Mouse (Mus musculus) lung, embryonic 15.5 days (tissue): ENCODE measurements at regions not wholly inside any gene's neighbourhood (a gene's known extent, or its start where the extent isn't known, plus 50 kb on each side); places are given as distances from the start of the nearest gene placed in this dataset.

Source experiments
- ATAC-seq: fragments of 200-750 bp; cut with Nextera tagmentation; 2 replicates; pipeline ENCODE4 v1.8.0; 2017; ENCODE audit warnings: moderate number of reproducible peaks, borderline replicate concordance; ENCODE audit not compliant: low FRiP score, low TSS enrichment; ENCODE audit errors: extremely low read depth
- H3K27ac ChIP-seq: fragments of 300-500 bp; sonication (generic); 2 replicates; pipeline ENCODE4 v1.5.1; 2015; ENCODE audit warnings: moderate library complexity, mild to moderate bottlenecking, inconsistent platforms
- H3K27me3 ChIP-seq: fragments of 300-500 bp; sonication (generic); 2 replicates; pipeline ENCODE4 v1.6.1; 2015; ENCODE audit warnings: inconsistent platforms
- H3K36me3 ChIP-seq: fragments of 300-500 bp; sonication (generic); 2 replicates; pipeline ENCODE4 v1.6.1; 2015; ENCODE audit warnings: inconsistent platforms
- H3K4me1 ChIP-seq: fragments of 300-500 bp; sonication (generic); 2 replicates; pipeline ENCODE4 v1.6.1; 2015; ENCODE audit warnings: inconsistent platforms
- H3K4me2 ChIP-seq: fragments of 300-500 bp; sonication (generic); 2 replicates; pipeline ENCODE4 v1.6.1; 2015; ENCODE audit warnings: inconsistent platforms, mild to moderate bottlenecking, moderate library complexity
- H3K4me3 ChIP-seq: fragments of 300-500 bp; sonication (generic); 2 replicates; pipeline ENCODE4 v1.5.1; 2015; ENCODE audit warnings: mild to moderate bottlenecking, inconsistent platforms
- H3K9ac ChIP-seq: fragments of 300-500 bp; sonication (generic); 2 replicates; pipeline ENCODE4 v1.6.1; 2015; ENCODE audit warnings: inconsistent platforms
- H3K9me3 ChIP-seq: fragments of 300-500 bp; sonication (generic); 2 replicates; pipeline ENCODE4 v1.6.1; 2016; ENCODE audit warnings: inconsistent platforms
- WGBS: fragments of 180-500 bp; shearing (Covaris S2); methylation state at CpG from one replicate; pipeline ENCODE4 v1.1.7; 2015; 5-methylcytosine and 5-hydroxymethylcytosine counted together

- no peak for ATAC-seq
- WGBS = 75% methylated on average over 17 of the region's 17 CpGs
Measured at GRCm38 (mm10) chr2:169524429-169524828, 63.1 kb downstream of the Gm11011 start.

GRCm38 (mm10) chr2:169519941-169520340, 67.6 kb downstream of the Gm11011 start:
- 56% methylated on average over 9 of the region's 9 CpGs for WGBS
- ATAC-seq = no peak
- no peaks in the 10 kb centered on the region for H3K9me3 ChIP-seq
- no peak overlapping the region for H3K27ac ChIP-seq
- H3K9ac ChIP-seq = no peak overlapping the region
- H3K4me1 ChIP-seq = no peaks in the 10 kb centered on the region
- no peak overlapping the region for H3K4me3 ChIP-seq
- H3K36me3 ChIP-seq = no peaks in the 10 kb centered on the region
- H3K4me2 ChIP-seq = no peak overlapping the region
- H3K27me3 ChIP-seq = no peaks in the 10 kb centered on the region

More at GRCm38 (mm10) chr2:169524429-169524828, 63.1 kb downstream of the Gm11011 start:
- Histone ChIP-seq H3K9me3 (no peaks in the 10 kb centered on the region), H3K4me3 (no peak overlapping the region), H3K4me2 (no peak overlapping the region), H3K9ac (no peak overlapping the region), H3K4me1 (no peaks in the 10 kb centered on the region), H3K27ac (no peak overlapping the region), H3K36me3 (no peaks in the 10 kb centered on the region), H3K27me3 (no peaks in the 10 kb centered on the region)

- ATAC-seq = no peak
- Histone ChIP-seq H3K4me2 (peak overlapping the region; percentile 21; the same call in 1 of the 2 replicates), H3K9ac (no peak overlapping the region), H3K4me1 (no peaks in the 10 kb centered on the region), H3K4me3 (no peak overlapping the region), H3K9me3 (no peaks in the 10 kb centered on the region), H3K27me3 (no peaks in the 10 kb centered on the region), H3K36me3 (no peaks in the 10 kb centered on the region), H3K27ac (no peak overlapping the region)
- WGBS = 58% methylated on average over 11 of the region's 11 CpGs
Measured at GRCm38 (mm10) chr2:169515350-169515749, 72.2 kb downstream of the Gm11011 start.

- no peak for ATAC-seq
- Histone ChIP-seq H3K9ac (no peak overlapping the region), H3K27me3 (no peaks in the 10 kb centered on the region), H3K4me1 (no peaks in the 10 kb centered on the region), H3K36me3 (no peaks in the 10 kb centered on the region), H3K27ac (no peak overlapping the region), H3K4me3 (no peak overlapping the region), H3K4me2 (no peak overlapping the region), H3K9me3 (no peaks in the 10 kb centered on the region)
- WGBS = 88% methylated on average over 2 of the region's 2 CpGs
Measured at GRCm38 (mm10) chr2:169510741-169511140, 76.8 kb downstream of the Gm11011 start.

GRCm38 (mm10) chr2:169509406-169509805, 78.1 kb downstream of the Gm11011 start:
- H3K4me2 ChIP-seq = no peak overlapping the region
- H3K9me3 ChIP-seq = no peaks in the 10 kb centered on the region
- no peaks in the 10 kb centered on the region for H3K27me3 ChIP-seq
- H3K36me3 ChIP-seq = no peaks in the 10 kb centered on the region
- H3K4me1 ChIP-seq = no peaks in the 10 kb centered on the region
- H3K4me3 ChIP-seq = no peak overlapping the region
- ATAC-seq = no peak
- H3K27ac ChIP-seq = no peak overlapping the region
- WGBS = 86% methylated on average over 4 of the region's 4 CpGs
- H3K9ac ChIP-seq = no peak overlapping the region

- Histone ChIP-seq H3K4me3 (no peak overlapping the region), H3K9me3 (no peaks in the 10 kb centered on the region), H3K36me3 (no peaks in the 10 kb centered on the region), H3K27ac (no peak overlapping the region), H3K4me1 (no peaks in the 10 kb centered on the region), H3K27me3 (no peaks in the 10 kb centered on the region), H3K9ac (no peak overlapping the region), H3K4me2 (no peak overlapping the region)
- ATAC-seq = no peak
- whole genome bisulfite sequencing = 94% methylated on average over 11 of the region's 11 CpGs
Measured at GRCm38 (mm10) chr2:169504416-169505057, 83.0 kb downstream of the Gm11011 start.

GRCm38 (mm10) chr2:169503598-169503958, 84.0 kb downstream of the Gm11011 start:
- 46% methylated on average over 6 of the region's 6 CpGs for WGBS
- Histone ChIP-seq H3K9me3 (no peaks in the 10 kb centered on the region), H3K36me3 (no peaks in the 10 kb centered on the region), H3K4me1 (no peaks in the 10 kb centered on the region), H3K9ac (no peak overlapping the region), H3K27ac (no peak overlapping the region), H3K4me3 (no peak overlapping the region), H3K27me3 (no peaks in the 10 kb centered on the region), H3K4me2 (no peak overlapping the region)
- no peak for ATAC-seq

GRCm38 (mm10) chr2:169502717-169503597, 84.6 kb downstream of the Gm11011 start:
- Histone ChIP-seq H3K27me3 (no peaks in the 10 kb centered on the region), H3K4me1 (no peaks in the 10 kb centered on the region), H3K36me3 (no peaks in the 10 kb centered on the region), H3K4me2 (no peak overlapping the region), H3K9me3 (no peaks in the 10 kb centered on the region), H3K9ac (no peak overlapping the region), H3K4me3 (no peak overlapping the region), H3K27ac (no peak overlapping the region)
- no peak for ATAC-seq
- WGBS = 70% methylated on average over 19 of the region's 19 CpGs

GRCm38 (mm10) chr2:169501736-169502340, 85.7 kb downstream of the Gm11011 start:
- Histone ChIP-seq H3K9me3 (no peaks in the 10 kb centered on the region), H3K36me3 (no peaks in the 10 kb centered on the region), H3K4me3 (no peak overlapping the region), H3K27me3 (no peaks in the 10 kb centered on the region), H3K4me2 (no peak overlapping the region), H3K4me1 (no peaks in the 10 kb centered on the region), H3K27ac (no peak overlapping the region), H3K9ac (no peak overlapping the region)
- no peak for ATAC-seq
- WGBS = 90% methylated on average over 11 of the region's 11 CpGs

- no peak overlapping the region for H3K4me2 ChIP-seq
- 58% methylated on average over 10 of the region's 10 CpGs for WGBS
- no peaks in the 10 kb centered on the region for H3K36me3 ChIP-seq
- H3K9me3 ChIP-seq = no peaks in the 10 kb centered on the region
- H3K9ac ChIP-seq = no peak overlapping the region
- no peak for ATAC-seq
- peak overlapping the region; percentile 23; the same call in 1 of the 2 replicates for H3K27ac ChIP-seq
- H3K27me3 ChIP-seq = no peaks in the 10 kb centered on the region
- no peak overlapping the region for H3K4me3 ChIP-seq
- peaks cover 15% of the 10 kb centered on the region for H3K4me1 ChIP-seq
Measured at GRCm38 (mm10) chr2:169495368-169495767, 92.2 kb downstream of the Gm11011 start.

- H3K4me2 ChIP-seq = no peak overlapping the region
- peaks cover 15% of the 10 kb centered on the region for H3K4me1 ChIP-seq
- H3K9me3 ChIP-seq = no peaks in the 10 kb centered on the region
- no peaks in the 10 kb centered on the region for H3K36me3 ChIP-seq
- H3K27me3 ChIP-seq = no peaks in the 10 kb centered on the region
- peak; percentile 85 for ATAC-seq
- peak overlapping the region; percentile 55 for H3K27ac ChIP-seq
- H3K9ac ChIP-seq = no peak overlapping the region
- 12% methylated on average over 11 of the region's 11 CpGs for WGBS
- no peak overlapping the region for H3K4me3 ChIP-seq
Measured at GRCm38 (mm10) chr2:169494503-169495311, 92.8 kb downstream of the Gm11011 start.
